8 mouse cellular contexts compared by ENCODE assay signal in genomic region chr8:109868003-109868679, GRCm38 (mm10). TPM values are rescaled to one million over a fixed set of nuclear protein-coding genes. Genes with fewer than 3 reads are reported as not detected.
A peak's percentile ranks its signal among the peaks of the same experiment; 100 is the strongest.
DNase-seq lines count a peak whose midpoint lies in the region; ATAC-seq lines count a peak whose summit lies in the region.

TSS of gene Phlpp2 (plus strand) at chr8:109868542.

- peak within 1 kb of the TSS; percentile 74 for H3K4me2 ChIP-seq in hindbrain, embryonic 16.5 days (ENCODE audit: low read length)

- H3K27me3 ChIP-seq in hindbrain, embryonic 16.5 days (replicated peaks; ENCODE audit: control insufficient read depth, insufficient read depth, low read length), result no peaks in the 10 kb centered on the region

- H3K4me1 ChIP-seq in hindbrain, embryonic 16.5 days (ENCODE audit: control insufficient read depth, insufficient read depth, low read depth, low read length), result peaks cover 20% of the 10 kb centered on the region

- peaks cover 41% of the 10 kb centered on the region for H3K79me2 ChIP-seq in macrophage (ENCODE audit: inconsistent target)

- peak; percentile 98 for ATAC-seq in hindbrain, embryonic 16.5 days

- peak within 1 kb of the TSS; percentile 98 for H3K4me3 ChIP-seq in hindbrain, embryonic 16.5 days (ENCODE audit: low read length)
- peak within 1 kb of the TSS; percentile 49 for H3K4me3 ChIP-seq in macrophage (ENCODE audit: inconsistent target)

- 1% methylated on average over 41 of the region's 42 CpGs for WGBS in hindbrain, embryonic 16.5 days
- 2% methylated on average over 42 of the region's 42 CpGs for WGBS in macrophage (ENCODE audit: missing documents)

- H3K27ac ChIP-seq in hindbrain, embryonic 16.5 days (ENCODE audit: low read depth, low read length), result peak within 1 kb of the TSS; percentile 93
- no peak within 1 kb of the TSS for H3K27ac ChIP-seq in macrophage

- DNase-seq in T-cell, adult 2 months (ENCODE audit: low spot score), result peak; percentile 81
- DNase-seq in cerebellum, postnatal 36 days, result peak; percentile 90 to 95
- peak; percentile 96 for DNase-seq in gastrocnemius, adult 18-20 months (ENCODE audit: low spot score)
- DNase-seq in left cerebral cortex, adult 18-20 months (ENCODE audit: low spot score in 2 of 2), result peak; percentile 92 to 94
- peak; percentile 94 for DNase-seq in right cerebral cortex, adult 18-20 months
- DNase-seq in urinary bladder, postnatal 10 days (ENCODE audit: low spot score), result peak; percentile 91

- H3K36me3 ChIP-seq in hindbrain, embryonic 16.5 days (ENCODE audit: control insufficient read depth, insufficient read depth, low read length), result no peaks in the 10 kb centered on the region
- no peaks in the 10 kb centered on the region for H3K36me3 ChIP-seq in macrophage (ENCODE audit: inconsistent target)

- H3K9me3 ChIP-seq in hindbrain, embryonic 16.5 days (ENCODE audit: control insufficient read depth, low read length), result no peaks in the 10 kb centered on the region

- peak within 1 kb of the TSS; percentile 97 for H3K9ac ChIP-seq in hindbrain, embryonic 16.5 days (ENCODE audit: low read depth, low read length)

RNA-seq across cellular contexts. Expression of gene Phlpp2, which starts in this region (rescaled TPM):
- total RNA-seq in gastrocnemius, adult 18-20 months (2021), result 1 to 10 TPM; 1.8 to 2.3 TPM
- polyA plus RNA-seq in hindbrain, embryonic 16.5 days (2015; fragmentation: Nextera tagmentation; extraction: Ambion mirVana), result 4.1 and 4.5 TPM in 2 replicates
- 10 to 100 TPM; 34.3 to 37.3 TPM for total RNA-seq in left cerebral cortex, adult 18-20 months (2021)
- total RNA-seq in macrophage (2018; cell fraction: chromatin; rRNA removed), result 10 to 100 TPM in 24 of 26 experiments, 1 to 10 TPM in 2; 6.4 to 69.4 (median 17.8) TPM
- 1 to 10 TPM; 2.0 to 7.6 (median 3.8) TPM for total RNA-seq in macrophage (2018; cell fraction: cytosol; rRNA removed)
- total RNA-seq in macrophage (2018; cell fraction: nucleus; rRNA removed), result 10 to 100 TPM in 15 of 26 experiments, 1 to 10 TPM in 11; 5.8 to 52.6 (median 10.7) TPM
- 2.0 to 3.3 TPM (median 2.8 TPM) in 3 replicates for polyA plus RNA-seq in macrophage (2018)

Comparison
In these comparisons a context has a peak if more than half of its experiments do, and no peak if none do; other contexts are left out.
1. RNA of gene Phlpp2 (total RNA-seq): 34.3 to 37.3 TPM in left cerebral cortex, adult 18-20 months; 1.8 to 2.3 TPM in gastrocnemius, adult 18-20 months; every median in the first group is over 10 times any median in the second.
2. Peak in every context shown above with its lines, with median percentiles within 50 percentile points of each other: DNase-seq.